Mouse (Mus musculus): ENCODE measurements around the gene Tusc2.
"Not testable (repeated sequence)": the region's sequence is repeated elsewhere in the genome, so short reads cannot be mapped to it uniquely, and the experiment has no call there.

Gene Tusc2

DNA sequence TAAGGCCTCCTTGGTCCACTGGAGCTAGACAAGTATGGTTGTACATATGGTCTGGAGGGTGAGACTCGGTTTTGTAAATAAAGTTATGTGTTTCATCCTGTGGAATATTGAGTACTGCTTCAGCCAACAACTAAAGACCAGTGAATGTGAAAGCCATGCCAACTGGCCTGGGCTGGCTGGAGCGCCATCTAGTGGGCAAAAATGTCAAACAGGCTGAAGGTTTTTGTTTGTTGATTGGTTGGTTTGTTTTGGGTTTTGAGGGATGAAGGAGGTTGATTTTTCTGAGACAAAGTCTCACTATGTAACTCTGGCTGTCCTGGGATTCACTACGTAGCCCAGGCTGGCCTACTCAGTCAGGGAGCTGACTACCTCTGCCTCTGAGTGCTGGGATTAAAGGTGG, 17.5 kb upstream of the Tusc2 start:
- peak; percentile 79 to 87 for DNase-seq

DNA sequence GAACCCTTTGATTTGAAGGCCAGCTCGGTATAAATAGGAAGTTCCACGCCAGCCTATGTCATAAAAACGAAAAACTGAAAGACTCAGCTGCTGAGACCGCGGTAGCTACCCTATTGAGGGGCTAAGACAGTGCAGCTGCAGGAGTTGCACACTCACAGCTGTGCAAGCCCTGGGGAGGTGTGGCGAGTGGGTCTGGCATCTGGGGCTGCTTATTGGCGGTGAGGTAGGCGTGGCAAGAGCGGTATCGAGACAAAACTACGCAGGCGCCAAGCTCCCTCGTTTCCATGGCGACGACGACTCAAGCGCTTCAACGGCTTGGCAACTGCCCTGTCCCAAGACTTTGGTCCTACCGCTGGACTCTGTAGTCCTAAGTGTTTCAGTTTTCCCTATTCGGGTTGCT, 16.0 kb upstream of the Tusc2 start, which contains the start of gene Zmynd10:
Zmynd10 (plus strand) TSS at position 273 of the 400 bp plus-strand sequence.
- DNase-seq, result peak in 1 of 2 experiments; percentile 42

DNA sequence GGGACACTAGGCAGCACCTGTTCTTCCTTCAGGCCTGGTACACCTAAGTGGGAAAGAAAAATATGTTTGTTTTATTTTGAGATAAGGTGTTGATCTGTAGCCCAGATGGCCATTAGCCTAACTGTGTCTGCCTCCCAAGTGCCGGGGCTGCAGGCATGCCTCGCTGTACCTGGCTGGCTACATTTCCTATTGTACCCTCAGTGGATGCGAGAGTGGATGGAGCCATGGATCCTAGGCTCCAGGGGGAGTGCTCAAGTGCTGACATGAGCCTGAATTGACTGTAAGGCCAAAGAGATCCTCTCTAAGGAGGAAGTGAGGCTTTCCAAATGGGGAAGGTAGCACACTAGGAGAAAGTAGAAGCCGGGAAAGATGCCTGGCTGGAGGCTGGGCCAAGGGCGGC, 15.1 kb upstream of the Tusc2 start:
- DNase-seq, result no peak

DNA sequence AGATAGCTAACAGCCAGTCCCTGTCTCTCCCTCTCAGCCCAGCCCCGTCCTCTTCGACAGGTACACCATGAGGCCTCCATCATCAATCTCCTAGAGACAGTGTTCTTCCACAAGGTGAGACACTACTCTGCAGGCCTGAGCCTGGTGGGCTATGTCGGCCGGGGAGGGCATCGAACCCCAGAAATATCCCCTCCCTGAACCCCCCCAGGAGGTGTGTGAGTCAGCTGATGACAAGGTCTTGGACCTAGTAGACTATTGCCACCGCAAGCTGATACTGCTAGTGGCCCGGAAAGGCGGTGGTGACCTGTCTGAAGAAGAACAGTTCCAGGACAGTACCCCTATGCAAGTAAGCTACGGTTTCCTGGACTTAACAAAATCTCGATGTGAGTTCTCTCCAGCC, 14.2 kb upstream of the Tusc2 start:
- no peak for DNase-seq

DNA sequence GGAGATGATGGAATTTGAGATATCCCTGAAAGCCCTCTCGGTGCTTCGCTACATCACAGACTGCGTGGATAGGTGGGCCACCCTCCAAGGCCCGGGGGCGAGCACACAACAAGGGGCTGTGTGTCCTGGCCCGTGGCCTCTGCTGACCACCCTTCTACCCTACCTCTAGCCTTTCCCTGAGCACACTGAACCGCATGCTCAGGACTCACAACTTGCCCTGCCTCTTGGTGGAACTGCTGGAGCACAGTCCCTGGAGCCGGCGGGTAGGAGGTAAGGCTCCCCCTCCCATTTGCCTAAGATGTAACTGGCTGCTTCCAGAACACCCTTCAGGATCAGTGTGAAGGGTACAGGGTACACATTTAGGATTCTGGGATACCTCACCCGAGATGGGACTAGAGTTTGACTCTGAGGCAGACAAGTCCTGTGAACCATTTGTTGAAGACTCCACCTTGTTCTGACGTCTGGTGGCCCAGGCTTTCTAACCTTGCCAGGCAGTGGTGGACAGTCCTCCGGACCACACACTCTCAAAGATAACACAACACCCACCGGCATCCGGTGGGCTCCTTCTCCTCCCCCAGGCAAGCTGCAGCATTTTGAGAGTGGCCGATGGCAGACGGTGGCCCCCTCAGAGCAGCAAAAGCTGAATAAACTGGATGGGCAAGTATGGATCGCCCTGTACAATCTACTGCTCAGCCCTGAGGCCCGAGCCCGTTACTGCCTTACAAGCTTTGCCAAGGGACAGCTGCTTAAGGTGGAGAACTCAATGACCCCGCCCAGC, 13.6 kb upstream of the Tusc2 start:
- DNase-seq, result no peak

DNA sequence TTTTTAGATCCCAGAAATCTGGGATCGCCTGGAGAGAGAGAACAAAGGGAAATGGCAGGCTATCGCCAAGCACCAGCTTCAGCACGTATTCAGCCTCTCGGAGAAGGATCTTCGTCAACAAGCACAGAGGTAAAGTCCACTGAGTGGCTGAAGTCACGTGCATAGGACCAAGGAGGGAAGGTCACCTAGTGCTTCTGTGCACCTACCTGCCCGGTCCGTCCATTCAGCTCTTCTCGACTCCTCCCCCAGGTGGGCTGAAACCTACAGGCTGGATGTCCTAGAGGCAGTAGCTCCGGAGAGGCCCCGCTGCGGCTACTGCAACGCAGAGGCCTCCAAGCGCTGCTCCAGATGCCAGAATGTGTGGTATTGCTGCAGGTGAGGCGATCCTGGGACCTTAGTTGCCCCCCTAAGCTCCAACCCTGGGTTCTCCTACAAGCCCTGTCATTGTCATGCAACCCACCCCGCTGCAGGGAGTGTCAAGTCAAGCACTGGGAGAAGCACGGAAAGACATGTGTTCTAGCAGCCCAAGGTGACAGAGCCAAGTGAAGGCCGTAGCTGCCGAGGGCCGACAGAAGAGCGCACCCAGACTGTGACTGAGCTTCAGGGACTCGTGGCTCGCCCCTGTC, 12.5 kb upstream of the Tusc2 start:
- no peak for DNase-seq

DNA sequence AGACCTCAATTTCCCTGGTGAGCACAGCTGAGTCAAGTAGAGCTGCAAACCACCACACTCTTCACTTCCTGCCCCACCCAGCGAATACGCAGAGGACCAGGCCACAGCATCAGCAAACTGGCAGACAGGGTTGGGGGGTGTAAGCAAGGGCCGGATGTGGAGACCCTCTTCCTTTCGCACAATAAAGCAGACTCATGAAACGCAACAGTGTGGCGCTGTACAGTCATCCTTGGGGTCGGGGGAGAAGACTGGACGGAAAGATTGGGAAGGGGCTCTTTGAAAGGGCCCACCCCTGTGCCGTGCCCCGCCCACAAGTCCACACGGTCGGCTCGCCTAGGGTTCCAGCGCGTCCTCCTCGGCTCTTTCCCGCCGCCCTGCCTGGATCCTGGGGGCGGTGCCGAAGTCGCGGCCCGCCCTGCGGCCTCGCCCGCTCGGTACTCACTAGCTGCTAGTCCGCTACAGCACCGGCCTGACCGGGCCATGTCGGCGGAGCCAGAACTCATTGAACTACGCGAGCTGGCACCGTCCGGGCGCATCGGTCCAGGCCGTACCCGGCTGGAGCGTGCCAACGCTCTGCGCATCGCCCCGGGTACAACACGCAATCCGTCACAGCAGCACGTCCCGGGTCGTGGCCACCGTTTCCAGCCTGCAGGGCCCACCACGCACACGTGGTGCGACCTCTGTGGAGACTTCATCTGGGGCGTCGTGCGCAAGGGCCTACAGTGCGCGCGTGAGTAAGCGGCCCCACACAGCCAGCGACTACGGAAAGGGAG, 11.8 kb upstream of the Tusc2 start, which contains the start of gene Rassf1:
Rassf1 (plus strand) TSS at position 439 of the 773 bp plus-strand sequence.
- peak in 1 of 2 experiments; percentile 39 for DNase-seq

DNA sequence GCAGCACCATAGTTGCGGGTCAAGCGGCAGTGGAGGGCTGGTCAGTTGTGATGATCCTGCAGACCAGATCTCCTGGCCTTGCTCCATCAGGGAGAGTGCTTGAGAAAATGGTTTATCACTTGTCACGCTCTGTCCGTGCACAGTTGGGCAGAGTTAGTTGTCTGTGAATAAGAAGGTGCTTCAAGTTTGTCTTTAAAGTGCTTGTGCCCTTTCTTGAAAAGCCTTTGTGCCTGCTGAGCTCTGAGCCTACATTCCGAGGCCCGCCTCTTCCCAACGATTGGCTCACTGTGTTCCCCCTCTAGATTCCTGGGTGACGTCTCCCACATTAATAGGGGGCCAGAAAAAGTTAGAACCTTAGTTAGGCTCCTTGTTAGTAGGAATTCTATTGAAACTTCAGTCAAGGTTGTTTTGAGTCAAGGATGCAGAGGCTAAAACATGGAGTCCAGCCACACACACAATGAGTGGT, 11.1 kb upstream of the Tusc2 start:
- DNase-seq, result no peak

DNA sequence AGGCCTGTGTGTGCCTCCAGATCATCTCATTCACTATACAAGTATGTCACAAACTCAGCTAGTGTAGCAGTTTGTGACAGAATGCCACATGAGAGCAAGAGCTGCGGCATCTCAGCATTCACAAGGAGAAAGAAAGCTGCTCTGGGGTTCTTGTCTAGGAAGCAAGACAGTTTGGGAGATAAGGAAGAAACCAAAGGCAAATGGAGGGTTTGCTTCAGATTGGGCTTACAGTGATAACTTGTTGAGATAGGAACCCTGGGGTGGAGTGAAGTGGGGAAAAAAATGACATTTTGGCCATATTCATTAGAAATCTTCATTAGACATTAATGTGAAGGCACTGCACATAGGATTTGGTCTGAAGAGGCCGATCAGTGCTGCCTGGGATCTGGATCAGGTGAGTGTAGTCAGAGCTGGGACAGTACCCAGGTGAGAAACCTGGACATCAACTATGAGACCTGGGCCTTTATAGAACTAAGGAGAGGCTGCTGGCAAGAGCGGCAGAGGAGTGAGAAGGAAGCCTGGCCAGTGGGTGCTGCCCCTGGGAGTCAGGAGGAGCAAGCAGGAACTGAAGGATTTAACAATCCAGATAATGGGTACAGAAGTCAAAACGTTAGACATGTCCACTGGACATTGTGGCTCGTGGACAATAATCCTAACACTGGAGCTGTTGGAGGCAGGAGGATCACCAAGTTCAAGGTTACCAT, 10.2 kb upstream of the Tusc2 start:
- DNase-seq, result no peak

DNA sequence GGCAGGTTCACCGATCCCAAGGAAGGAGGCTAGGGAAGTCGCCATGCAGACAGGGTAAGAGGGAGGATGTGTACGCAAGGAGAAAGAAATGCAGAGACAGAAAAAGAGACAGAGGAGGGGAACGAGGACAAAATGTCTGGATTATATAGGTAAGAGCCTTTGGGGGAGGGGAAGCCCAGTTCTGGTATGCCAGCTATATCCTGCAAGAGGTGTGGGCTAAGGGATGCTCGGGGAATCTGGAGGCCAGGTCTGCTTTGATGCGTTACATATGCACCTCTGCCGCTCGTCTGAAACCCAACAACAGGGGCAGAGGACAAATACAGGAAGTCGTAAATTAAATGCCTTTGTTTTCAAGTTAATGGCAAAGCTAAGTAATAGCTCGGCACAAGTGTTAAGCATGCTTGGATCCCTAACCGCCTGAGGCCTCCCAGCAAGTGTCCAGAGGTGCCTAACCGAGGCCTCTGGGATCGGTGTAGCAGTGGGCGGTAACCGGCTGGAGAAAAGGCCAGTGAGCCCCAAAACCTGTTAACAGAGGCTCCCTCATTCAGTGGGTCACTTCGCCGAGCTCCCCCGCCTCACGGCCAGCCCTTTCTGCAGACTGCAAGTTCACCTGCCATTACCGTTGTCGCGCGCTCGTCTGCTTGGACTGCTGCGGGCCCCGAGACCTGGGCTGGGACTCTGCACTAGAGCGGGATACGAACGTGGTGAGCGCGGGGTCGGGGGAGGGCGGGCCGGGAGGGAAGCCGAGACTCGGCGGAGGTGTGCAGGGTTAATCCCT, 9.3 kb upstream of the Tusc2 start:
- peak; percentile 51 to 58 for DNase-seq

DNA sequence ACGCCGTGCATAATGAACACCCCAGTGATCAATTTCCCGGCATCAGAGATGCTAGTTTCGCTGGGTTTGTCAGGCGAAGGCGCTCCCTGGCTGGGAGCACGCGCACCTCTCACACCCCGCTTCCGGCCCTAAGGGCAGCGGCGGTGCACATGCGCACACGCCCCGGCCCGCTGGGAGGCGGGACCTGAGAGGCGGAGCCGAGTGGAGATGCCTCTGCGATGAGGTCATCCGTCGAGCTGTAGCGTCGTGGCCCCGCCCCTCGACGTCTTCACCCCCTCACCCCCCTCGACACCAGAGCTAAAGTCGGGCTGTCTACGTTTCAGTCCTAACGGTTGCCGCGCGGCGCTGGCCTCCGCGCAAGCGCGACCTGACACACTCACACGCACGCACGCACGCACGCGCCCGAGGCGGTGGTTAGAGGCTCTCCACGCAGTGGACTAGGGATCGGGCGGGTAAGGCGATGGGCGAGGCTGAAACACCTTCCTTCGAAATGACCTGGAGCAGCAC, 8.7 kb upstream of the Tusc2 start:
- peak; percentile 92 to 95 for DNase-seq

DNA sequence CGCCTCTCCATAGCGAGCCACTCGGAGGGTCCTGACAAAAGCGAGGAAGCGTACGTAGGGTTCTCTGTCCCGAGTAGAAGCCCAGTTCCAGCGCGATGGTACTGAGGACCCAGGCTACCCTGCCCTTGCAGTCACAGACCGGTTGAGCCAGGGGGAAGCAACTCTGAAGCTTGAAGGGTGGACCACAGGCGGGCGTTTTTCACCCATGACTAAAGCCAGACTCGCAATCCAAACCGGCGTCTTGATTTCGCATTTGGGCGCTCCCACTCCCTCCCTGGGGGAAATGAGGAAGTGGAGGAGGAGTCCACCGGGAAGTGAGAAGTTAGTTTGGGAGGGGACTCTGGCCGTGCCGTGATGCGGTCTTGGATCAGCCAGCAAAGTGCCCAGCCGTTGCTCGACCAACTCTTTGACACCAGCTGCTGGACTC, 8.0 kb upstream of the Tusc2 start:
- no peak for DNase-seq

DNA sequence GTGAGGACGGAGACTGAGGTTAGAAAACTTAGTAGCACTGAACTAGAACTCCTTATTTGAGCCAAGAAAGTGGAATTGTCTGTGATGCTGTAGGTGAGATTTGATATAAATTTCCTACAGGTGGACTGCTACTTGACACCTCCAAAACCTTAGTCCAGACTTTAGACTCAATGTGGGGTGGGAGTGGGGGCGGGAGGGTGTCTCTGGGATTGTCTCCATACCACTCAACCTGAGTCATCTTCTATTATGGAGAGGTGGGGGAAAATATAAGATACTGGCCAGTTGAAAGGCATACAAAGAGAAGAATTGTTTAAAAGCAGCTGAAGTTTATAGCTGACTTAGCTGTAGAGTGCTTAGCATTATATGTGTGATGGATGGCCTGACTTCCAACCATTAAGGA, 7.4 kb upstream of the Tusc2 start:
- no peak for DNase-seq

DNA sequence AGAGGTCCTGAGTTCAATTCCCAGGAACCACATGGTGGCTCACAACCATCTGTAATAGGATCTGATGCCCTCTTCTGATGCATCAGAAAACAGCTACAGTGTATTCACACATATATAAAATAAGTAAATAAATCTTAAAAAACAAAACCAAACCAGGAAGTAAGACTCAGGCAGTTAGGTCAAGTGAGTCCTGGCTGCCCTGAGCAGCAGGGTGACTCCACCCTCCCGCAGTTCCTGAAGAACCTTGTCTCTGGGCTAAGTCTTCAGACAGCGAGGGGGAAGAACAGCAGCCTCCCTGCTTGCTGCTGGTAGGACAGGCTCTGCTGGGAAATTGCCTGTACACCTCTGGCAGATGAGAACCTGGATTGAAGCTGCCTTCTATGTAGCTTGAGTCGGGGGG, 6.7 kb upstream of the Tusc2 start:
- DNase-seq, result no peak

DNA sequence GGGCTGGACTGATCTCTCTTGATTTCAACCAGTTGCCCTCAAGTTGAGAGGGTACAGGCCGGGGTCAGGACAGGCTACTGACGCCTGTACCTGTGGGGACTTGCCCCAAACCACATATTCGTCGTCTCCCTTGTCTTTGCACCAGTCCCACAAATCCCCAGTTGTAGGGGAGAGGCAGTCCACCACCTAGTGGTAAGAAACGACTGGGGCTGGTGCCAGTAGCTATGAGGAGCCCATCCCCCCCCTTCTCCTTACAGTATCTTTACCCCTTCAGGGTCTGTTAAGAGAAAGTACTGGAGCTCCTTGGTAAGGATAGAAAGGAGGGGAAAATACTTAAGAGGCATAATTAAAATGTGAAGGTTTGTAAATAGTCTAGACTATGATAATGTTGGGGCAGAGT, 2.5 kb downstream of the Tusc2 start:
- not testable (repeated sequence) for DNase-seq

DNA sequence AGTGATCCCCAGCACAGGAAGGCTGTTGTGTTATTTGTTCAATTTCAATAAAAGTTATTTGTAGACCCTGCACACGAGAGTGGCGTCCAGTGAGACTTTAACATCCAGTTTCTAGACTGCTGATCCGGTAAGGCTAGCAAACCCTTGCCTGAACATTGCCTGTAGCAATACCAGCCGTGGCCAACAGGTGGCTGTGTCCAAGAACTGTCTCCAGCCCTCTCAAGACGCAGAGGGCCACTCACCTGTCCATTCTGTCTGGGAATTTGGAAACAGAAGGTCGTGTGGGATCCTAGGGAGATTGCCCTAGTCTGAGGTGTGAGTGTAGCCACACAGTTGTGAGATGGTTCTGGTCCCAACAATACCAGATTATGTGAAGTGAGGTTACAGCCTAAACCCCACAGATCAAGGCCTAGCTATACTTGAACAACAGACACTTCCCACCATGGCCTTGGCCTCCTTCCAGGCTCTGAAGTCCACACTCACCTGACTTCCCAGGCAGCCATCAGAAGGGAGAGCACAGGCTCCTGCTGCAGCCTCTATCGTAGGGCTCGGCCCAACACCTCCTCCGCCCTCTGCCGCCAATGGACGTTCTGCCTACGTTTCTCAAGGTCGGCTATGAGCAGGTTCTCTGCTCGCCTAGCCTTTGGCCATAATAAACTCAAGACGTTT, 3.1 kb downstream of the Tusc2 start:
- peak; percentile 83 to 86 for DNase-seq

DNA sequence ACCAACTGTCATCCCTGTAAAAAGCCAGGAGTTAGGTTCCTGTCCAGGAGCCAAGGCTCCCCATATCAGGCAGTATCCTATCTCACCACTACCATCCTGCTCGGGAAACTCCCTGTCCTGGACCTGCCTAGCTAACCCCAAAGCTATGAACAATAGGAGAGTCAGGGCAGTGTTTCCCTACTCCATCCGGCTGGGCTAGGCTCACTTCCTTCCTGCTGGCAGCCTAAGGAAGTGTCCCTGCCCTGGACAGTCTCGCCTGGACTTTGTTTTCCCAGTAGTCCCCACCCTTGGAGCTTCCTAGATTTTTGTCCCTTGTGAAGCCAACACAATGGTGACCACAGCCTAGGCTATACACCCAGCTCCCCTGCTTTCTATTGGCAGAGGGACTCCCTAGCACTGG, 3.8 kb downstream of the Tusc2 start:
- DNase-seq, result no peak

DNA sequence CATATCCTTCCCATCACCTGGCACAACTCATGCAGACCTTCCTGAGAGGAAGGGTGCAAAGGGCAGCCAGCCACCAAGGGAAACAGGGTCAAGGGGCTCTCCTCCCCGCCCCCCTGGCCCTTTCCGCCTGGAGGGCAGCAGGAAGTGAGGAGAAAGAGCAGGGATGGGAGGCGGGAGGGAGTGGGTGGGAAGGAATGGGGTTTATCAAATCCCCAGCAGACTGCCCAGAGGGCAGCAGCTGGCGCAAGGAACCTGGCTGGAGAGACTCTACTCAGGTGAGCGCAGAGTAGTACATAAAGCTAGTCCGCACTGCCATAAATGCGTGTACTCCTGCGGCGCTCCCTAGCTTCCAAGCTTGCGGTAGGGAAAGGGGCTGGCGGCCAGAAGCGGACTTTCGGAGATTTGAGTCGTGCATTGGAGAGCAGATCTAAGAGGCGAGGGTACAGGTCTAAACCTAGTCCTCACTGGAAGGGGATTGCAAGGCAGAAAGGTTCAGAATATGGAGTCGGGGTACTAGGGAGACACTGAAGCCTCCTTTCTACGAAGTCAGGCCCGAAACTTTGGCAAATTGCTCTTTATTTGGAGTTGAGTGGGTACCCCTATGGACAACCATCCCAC, 4.8 kb downstream of the Tusc2 start, which contains the start of gene Hyal2:
Hyal2 (plus strand) TSS at position 244 of the 618 bp plus-strand sequence.
- no peak for DNase-seq

DNA sequence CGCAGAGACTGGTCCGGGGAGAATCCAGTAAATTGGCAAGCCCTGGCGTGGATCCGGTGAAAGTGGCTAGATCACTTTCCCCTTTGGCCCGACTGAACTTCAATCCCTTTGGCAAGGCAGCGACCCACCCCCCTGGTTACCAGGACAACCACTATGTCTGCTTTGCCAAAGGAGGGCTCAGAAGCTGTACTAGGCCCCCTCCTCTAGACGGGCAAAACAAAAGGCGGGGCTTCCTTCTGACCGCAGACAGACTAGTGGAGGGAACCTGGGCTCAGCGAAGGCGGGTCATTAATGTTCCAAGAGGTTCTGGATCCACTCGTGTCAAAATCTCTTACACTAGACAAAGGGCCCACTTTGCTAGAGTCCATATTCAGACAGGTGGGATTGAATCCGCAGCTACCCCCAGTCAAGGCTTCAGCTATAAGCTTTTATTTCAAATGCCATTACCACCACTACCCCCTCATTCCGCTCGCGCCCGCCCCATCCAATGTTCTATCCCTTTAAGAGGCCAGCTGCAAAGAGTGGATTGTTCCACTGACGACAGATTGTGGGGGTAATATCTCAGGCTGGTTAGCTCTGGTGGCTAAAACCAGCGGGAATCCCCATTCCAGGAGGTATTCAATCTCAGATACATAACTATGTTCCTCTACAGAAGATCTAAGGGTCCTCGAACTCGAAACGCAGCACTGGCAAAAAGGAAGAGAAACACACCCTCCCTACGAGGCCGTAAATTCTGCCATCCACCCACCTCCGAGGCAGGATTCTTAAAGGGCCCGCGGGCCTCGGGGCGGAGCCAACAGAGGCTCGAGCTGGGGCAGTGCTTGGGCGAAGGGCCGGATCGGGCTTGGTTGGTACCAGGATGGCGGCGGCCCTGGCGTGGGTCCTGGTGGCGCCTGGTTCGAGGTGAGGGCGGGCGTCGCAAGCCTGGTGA, 5.5 kb downstream of the Tusc2 start:
- peak; percentile 75 to 78 for DNase-seq
